Mouse (Mus musculus) CD4-positive, CD25-positive, alpha-beta regulatory T cell (primary cell): ENCODE results near the gene Gm12790. TPM values are rescaled to one million over a fixed set of nuclear protein-coding genes. Genes with fewer than 3 reads are reported as not detected.

Experiments
- polyA plus RNA-seq: library from polyadenylated mRNA; unstranded; fragments of 100-300 nt; shearing (Covaris generic); gene quantifications from one replicate; pipeline ENCODE4 v1.2.1, GENCODE M21; 2017

Gene Gm12790
- not detected for polyA plus RNA-seq

DNA sequence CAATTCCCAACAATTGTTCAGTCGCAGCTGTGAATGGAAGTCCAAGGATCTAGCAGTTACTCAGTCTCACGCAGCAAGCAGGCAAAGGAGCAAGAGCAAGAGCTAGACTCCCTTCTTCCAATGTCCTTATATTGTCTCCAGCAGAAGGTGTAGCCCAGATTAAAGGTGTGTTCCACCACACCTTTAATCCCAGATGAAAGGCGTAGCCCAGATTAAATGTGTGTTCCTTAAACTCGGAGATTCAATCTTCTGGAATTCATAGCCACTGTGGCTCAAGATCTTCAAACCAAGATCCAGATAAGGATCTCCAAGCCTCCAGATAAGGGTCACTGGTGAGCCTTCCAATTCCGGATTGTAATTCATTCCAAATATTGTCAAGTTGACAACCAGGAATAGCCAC, at the start of gene Gm12790:
Gm12790 (minus strand) TSS at position 101 of the 400 bp plus-strand sequence.

DNA sequence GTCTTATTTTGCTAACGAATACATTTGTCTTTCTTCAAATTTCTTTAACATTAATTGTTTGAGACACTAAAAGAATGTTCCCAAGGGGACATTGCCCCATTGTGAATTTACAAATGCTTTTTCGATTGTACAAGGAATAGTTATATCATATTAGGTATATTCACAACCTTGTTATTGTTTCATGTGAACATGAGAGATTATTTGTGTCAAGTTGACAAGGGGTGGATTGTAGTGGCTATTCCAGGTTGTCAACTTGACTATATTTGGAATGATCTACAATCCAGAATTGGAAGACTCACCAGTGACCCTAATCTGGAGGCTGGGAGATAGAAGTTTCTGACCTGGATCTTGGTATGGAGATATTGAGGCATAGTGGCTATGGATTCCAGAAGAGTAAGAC, 5.5 kb upstream of the Gm12790 start, which contains the start of gene Gm12789:
Gm12789 (plus strand) TSS at position 301 of the 400 bp plus-strand sequence.

GRCm38 (mm10) chr4:101940107-101940506, 40.7 kb downstream of the Gm12790 start, which contains the start of gene Gm12794:
TSS of gene Gm12794 (plus strand) at chr4:101940407.

Other genes starting within 250 kb of the Gm12790 start
- not detected for gene B020004J07Rik, start 137.0 kb downstream of the Gm12790 start, polyA plus RNA-seq
- gene C130073F10Rik, start 87.3 kb downstream of the Gm12790 start, polyA plus RNA-seq = not detected
- gene Gm12800, start 71.9 kb downstream of the Gm12790 start, polyA plus RNA-seq = not detected
- gene Gm12794, start 40.6 kb downstream of the Gm12790 start, polyA plus RNA-seq = not detected
- not detected for gene Gm12789, start 5.6 kb upstream of the Gm12790 start, polyA plus RNA-seq
- gene Pde4b, start 106.5 kb upstream of the Gm12790 start, polyA plus RNA-seq = 71.4 TPM